Mouse (Mus musculus) right cerebral cortex, postnatal 4 days (tissue): Measurements from ENCODE around the gene C1qbp.

ENCODE experiments used
- DNase-seq: peaks from one replicate; pipeline ENCODE4 v3.0.0-alpha.2; 2022

The C1qbp gene

GRCm38 (mm10) chr11:70982557-70983228, at the start of gene C1qbp:
Gene C1qbp, minus strand, starts transcription at chr11:70983026.
- peak; percentile 98 for DNase-seq

GRCm38 (mm10) chr11:71032070-71032469, 49.2 kb upstream of the C1qbp start:
- no peak for DNase-seq

- no peak for DNase-seq
These were observed 46.7 kb upstream of the C1qbp start for GRCm38 (mm10) chr11:71029403-71030118.

GRCm38 (mm10) chr11:71028280-71028679, 45.5 kb upstream of the C1qbp start:
- DNase-seq, result no peak

GRCm38 (mm10) chr11:71019201-71020068, 36.6 kb upstream of the C1qbp start, which contains the start of the genes Mis12 and Derl2:
Gene Mis12, plus strand, starts transcription at chr11:71019611.
Gene Derl2, minus strand, starts transcription at chr11:71019841.
- DNase-seq, result peak; percentile 95

- no peak for DNase-seq
These were observed 35.8 kb upstream of the C1qbp start for GRCm38 (mm10) chr11:71018416-71019200.

GRCm38 (mm10) chr11:71017051-71017450, 34.2 kb upstream of the C1qbp start:
- DNase-seq, result no peak

GRCm38 (mm10) chr11:71012743-71013142, 29.9 kb upstream of the C1qbp start:
- no peak for DNase-seq

- DNase-seq, result no peak
These were observed 25.5 kb upstream of the C1qbp start for GRCm38 (mm10) chr11:71008321-71008720.

GRCm38 (mm10) chr11:71007831-71008230, 25.0 kb upstream of the C1qbp start:
- DNase-seq, result no peak

GRCm38 (mm10) chr11:71007026-71007425, 24.2 kb upstream of the C1qbp start:
- no peak for DNase-seq

GRCm38 (mm10) chr11:71005046-71005445, 22.2 kb upstream of the C1qbp start:
- DNase-seq, result no peak

GRCm38 (mm10) chr11:71004316-71004773, 21.5 kb upstream of the C1qbp start, which contains the start of gene Dhx33:
Gene Dhx33, minus strand, starts transcription at chr11:71004437.
- peak; percentile 95 for DNase-seq

- DNase-seq, result no peak
These were observed 20.9 kb upstream of the C1qbp start for GRCm38 (mm10) chr11:71003611-71004315.

- DNase-seq, result no peak
These were observed 18.3 kb upstream of the C1qbp start for GRCm38 (mm10) chr11:71001167-71001566.

GRCm38 (mm10) chr11:70982030-70982429, 796 bp downstream of the C1qbp start:
- no peak for DNase-seq

GRCm38 (mm10) chr11:70980751-70981510, 1.9 kb downstream of the C1qbp start:
- DNase-seq, result no peak

- DNase-seq, result no peak
These were observed 2.6 kb downstream of the C1qbp start for GRCm38 (mm10) chr11:70980232-70980631.

- DNase-seq, result no peak
These were observed 5.5 kb downstream of the C1qbp start for GRCm38 (mm10) chr11:70977293-70977692.

- no peak for DNase-seq
These were observed 7.6 kb downstream of the C1qbp start for GRCm38 (mm10) chr11:70975193-70975592.

- no peak for DNase-seq
These were observed 8.9 kb downstream of the C1qbp start for GRCm38 (mm10) chr11:70973947-70974346.
